Mouse (Mus musculus): ENCODE measurements around the gene Eps15l1.
A peak's percentile ranks its signal among the peaks of the same experiment; 100 is the strongest.

The Eps15l1 gene

DNA sequence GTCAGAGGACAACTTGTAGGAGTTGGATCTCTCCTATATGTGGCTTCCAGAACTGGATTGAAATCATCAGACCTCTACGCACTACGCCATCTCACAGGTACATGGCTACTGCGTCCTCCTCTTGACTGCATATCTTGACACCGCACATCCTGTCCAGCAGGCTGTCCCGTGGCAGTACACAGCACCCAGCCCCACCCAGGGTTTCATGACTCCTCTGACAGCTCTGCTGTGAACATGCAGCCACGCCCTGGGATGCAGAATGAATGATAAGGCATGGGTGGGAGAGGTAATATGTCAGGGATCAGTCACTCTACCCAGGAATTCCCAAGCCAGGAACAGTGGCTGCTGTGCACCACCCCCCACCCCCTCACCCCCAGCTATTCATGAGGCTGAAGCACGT is 7.4 kb downstream of the Eps15l1 start:
- no peak for DNase-seq (ENCODE audit: extremely low spot score)

DNA sequence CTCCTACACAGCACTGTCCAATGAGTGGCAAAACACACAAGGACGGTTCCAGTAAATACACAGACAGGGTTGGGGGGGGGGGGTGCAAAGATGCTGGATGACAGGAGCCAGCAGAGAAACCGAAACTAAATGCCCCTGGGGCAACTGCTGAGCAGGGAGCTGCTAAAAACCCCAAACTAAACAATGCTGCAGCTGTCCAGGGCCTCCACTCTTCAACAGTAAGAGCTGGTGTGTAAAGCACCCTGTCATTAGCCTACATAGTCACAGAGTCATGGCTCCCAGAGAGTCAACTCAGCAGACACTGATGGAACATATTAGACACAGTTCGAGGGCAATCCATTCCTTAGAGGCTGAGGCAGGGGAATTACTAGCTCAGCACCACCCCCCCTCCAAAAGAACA is 11.8 kb downstream of the Eps15l1 start:
- no peak for DNase-seq (ENCODE audit: extremely low spot score)

DNA sequence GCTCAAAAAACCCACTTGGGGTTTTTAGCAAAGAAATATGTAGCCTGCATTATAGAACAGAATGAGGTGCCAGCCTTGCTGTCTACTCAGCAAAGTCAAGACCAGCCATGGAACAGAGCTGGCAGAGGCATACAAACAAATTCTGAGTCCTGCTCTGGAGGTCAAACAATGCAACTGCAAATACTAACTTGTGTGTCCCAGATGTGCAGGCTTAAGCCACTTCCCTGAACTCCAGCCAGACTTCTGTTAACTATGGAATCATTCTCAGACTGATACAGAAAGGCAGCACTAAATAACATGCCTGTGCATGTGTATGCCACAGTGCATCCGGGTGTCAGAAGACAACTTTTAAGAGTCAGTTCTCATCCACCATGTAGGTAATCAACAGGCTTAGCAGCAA is 13.4 kb downstream of the Eps15l1 start:
- DNase-seq (ENCODE audit: extremely low spot score): no peak

DNA sequence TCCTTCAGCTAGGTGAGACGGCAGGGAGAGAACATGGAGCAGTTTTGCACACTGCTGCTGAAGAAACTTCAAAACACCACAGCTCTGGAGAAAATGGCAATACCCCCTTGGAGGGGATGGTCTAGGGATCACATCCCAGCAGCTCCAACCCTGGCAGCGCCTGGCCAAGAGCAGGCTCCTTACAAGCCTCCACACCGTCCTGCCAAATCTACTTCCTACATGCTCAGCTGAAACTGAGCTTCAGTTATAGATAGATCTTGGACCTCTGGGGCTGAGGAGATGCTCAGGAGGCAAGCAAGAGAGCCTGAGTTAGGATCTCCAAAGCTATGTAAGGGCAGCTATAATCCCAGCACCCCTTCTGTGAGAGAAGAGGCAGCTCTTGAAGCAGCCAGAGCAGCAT is 18.3 kb downstream of the Eps15l1 start:
- no peak for DNase-seq (ENCODE audit: extremely low spot score)

DNA sequence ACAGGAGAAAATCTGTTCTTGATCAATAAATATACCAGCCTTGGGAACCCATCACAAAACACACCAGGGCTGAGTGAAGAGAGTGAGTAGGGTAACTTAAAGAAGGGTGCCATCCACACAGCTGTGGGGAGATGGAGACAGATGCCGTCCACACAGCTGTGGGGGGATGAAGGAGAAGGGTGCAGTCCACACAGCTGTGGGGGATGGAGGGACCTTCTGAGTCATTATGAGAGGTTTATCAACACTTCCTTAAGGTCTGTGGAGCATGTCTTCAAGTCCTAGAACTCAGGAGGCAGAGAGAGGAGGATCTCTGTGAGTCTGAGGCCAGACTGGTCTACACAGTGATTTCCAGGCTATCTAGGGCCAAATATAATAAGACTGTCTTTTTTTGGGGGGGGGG is 19.9 kb downstream of the Eps15l1 start:
- no peak for DNase-seq (ENCODE audit: extremely low spot score)

DNA sequence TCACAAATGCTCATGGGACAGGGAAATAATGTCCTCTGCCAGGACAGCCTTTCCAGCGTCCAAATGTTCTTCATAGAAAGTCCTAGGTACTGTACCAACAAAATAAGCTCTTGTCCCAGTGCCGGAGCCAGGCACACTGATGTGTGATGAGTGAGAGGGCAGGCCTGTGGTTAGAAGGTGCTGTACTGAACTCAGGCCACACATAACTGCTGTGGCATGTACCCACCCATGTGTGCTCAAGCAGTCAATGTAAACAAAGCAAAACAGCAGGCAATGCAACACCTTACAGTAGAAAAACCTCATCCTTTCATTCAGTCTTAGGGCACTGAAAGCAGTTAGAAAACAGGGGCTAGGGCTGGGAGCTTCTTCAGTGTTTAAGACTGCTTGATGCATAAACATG is 35.5 kb downstream of the Eps15l1 start:
- no peak for DNase-seq (ENCODE audit: extremely low spot score)

DNA sequence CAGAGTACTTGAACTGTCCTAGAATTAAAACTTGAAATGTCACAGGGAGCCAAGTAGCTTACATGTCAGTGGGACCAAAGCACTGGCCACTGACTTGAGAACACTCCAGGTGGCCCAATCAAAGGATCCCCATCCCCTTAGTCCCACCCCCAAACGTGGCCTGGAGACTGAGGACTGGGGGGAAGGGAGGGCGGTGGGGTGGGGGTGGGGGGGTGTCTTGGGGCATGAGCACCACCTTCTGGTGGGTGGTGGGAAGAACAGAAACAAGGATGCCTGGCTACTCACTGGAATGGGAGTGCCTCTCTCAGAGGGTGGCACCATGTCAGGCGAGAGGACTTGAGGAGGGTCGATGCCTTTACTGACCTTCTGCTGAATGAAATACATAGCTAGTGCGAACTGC is 38.9 kb downstream of the Eps15l1 start:
- no peak for DNase-seq (ENCODE audit: extremely low spot score)

DNA sequence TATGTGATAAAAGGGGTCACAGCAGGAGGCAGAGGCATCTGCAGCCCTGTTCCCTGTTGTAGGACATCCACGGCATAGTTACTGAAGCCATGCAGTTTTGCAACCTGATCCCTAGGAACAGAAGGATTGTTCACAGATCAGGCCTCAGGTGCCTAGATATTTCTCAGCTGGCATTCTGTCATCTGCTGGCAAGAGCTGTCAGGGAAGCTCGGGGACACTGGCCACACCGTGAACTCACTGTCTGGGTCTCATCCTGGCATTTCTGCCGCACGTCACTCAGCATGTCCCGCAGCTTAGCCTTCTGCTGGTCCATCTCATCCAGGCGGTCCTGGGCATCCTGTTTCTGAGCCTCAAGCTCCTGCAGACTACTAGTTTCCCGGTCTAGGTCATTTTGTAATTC is 40.6 kb downstream of the Eps15l1 start:
- no peak for DNase-seq (ENCODE audit: extremely low spot score)

DNA sequence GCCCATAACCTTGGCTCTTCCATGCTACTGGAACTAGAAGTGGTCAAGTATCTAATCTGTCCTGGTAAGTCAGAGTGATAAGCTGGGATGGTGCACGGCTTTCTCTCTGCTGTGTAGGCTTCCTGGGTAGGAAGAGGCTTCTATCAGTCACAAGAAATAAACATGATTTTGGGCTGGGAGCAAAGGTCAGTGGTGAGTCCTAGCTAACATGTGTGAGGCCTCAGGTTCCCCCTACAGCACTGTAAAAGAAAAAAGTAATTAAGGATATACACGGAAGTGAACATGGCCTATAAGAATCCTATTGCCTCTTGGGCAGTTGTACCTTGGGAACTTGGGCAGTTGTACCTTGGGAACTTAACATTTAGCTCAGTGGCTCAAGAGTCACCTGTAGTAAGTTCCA is 44.4 kb downstream of the Eps15l1 start:
- no peak for DNase-seq (ENCODE audit: extremely low spot score)

DNA sequence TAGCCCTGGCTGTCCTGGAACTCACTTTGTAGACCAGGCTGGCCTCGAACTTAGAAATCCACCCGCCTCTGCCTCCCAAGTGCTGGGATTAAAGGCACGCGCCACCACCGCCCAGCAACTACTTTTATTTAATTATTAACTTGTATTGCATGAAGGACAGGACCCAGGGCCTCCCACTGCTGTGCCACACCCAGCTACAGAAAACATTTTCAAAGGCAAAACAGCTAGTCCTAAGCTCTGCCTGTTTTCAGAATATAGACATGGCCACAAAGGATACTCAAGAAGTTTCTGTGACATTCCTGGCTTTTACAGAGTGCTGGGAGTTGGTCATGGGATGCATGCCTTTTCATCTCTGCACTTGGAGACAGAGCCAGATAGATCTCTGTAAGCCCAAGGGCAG is 45.0 kb downstream of the Eps15l1 start:
- no peak for DNase-seq (ENCODE audit: extremely low spot score)

DNA sequence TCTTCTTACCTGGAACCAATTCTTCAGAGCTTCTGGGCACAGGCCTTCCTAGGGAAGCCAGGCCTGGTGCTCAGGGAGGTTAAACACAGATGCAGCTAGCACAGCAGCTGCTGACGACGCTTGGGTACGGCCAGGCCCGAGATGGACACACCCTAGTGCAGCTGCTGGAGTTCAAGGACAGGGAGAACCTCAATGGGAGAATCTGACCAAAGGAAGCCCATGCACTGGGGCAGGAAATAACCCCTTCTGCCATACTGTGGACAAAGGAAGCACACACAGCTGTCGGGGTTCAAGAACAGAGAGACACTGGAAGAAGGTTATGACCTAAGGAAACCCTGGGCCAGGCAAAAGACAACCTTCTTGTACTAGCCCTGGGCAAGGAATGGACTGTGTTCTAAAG is 46.1 kb downstream of the Eps15l1 start:
- peak; percentile 8 for DNase-seq (ENCODE audit: extremely low spot score)

DNA sequence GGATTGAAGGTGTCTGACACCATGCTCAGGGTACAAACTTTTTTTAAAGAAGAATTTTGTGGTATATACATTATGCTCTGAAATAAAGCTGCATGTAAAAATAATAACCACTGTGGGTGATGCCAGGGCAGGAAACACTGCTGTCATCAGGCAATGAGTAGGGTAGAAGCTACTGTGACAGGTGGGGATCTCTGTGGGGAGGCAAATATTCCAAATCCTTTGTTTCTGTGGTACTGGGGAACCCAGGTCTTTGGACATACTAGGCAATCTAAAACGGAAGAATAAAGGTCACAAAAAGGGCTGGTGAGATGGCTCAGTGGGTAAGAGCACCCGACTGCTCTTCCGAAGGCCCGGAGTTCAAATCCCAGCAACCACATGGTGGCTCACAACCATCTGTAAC is 48.9 kb downstream of the Eps15l1 start:
- no peak for DNase-seq (ENCODE audit: extremely low spot score)

DNA sequence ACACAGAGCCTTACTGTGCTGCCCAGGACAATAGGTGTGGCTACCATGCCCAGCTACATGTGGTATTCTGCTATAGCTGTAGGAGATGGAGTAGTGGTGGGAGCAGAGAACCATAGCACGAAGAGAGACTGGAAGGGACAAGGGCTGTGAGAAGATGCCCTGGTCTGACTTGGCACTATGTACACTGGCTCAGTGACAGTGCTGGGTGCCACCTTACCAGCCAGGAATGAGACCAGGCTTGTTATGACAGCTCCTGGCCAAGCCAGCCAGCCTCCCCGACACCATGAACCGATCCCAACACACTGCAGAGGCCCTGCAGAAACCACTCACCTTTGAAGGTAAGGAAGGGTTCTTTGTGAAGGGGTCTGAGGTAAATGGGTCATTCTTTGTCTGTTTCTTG is 49.9 kb downstream of the Eps15l1 start:
- no peak for DNase-seq (ENCODE audit: extremely low spot score)

DNA sequence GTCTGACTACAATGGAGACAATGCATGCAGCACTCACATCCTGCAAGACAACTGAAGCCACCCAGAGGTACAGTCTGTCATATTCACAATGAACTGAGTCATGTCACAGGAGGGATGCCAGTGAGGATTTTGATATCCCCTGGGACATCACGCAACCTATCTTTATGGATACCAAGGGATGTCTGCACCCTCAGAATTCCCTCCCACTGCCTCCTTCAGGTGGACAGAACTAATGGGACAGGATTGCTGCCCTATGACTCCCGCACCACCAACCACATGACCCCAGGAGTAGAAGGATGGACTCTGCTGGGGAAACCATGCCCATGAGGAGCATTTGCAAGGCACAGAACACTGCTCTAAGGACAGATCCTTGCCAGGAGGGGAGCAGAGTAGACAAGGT is 54.8 kb downstream of the Eps15l1 start:
- DNase-seq (ENCODE audit: extremely low spot score): no peak

DNA sequence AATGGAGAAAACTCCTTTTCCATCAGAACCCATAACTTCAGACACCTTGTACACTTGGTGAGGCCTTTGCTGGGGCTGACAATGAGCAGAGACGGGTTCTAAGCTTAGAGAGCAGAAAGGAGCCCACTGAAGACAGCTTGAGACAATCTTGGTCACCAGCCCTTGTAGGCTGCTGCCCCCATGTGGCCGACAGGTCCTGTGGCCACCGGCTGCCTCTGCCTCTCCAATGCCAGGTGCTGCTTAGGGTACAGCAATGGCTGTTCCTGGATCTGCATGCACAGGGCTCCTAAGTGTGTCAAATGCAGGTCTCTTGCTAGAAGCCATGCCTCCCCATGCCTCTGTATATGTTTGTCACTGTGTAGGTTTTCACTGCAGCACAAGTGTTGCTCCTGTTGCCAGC is 55.4 kb downstream of the Eps15l1 start:
- DNase-seq (ENCODE audit: extremely low spot score): peak; percentile 35

DNA sequence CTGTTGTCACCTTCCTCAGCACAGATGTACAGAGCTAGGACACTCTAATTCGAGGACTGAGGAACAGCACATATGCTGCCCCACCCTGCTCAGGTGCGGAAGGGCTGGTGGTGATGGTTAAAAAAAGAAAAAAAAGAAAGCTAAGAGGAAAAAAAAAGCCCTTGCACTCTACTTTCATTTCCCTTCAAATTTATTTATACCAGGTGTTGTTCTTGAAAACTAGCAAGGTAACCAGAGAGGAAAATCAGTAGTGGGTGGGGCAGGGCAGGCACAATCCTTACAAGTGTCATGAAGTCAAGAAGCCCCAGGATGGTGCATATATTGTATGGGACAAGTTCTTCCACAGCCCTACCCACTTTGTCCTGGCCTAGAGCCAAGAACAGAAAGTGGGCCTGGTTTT is 56.2 kb downstream of the Eps15l1 start:
- no peak for DNase-seq (ENCODE audit: extremely low spot score)

DNA sequence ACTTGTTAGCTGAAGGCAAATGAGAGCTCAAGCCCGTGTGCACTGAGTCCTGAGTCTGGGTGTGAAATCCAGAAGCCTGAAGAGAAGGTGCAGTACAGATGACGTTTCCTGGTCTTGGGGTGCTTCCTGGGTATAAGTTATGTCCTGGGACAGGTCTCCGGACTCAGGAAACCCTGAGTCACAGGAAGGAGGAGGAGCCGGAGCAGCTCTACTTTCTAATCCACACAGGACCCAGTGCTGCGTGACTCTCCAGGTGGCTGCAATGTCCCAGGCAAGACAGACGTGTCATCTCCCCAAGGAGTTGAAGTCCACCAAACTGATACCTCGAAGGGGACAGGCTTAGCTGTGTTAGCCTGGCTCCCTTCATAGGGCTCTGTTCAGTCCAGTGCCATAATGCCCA is 57.8 kb downstream of the Eps15l1 start:
- DNase-seq (ENCODE audit: extremely low spot score): no peak

DNA sequence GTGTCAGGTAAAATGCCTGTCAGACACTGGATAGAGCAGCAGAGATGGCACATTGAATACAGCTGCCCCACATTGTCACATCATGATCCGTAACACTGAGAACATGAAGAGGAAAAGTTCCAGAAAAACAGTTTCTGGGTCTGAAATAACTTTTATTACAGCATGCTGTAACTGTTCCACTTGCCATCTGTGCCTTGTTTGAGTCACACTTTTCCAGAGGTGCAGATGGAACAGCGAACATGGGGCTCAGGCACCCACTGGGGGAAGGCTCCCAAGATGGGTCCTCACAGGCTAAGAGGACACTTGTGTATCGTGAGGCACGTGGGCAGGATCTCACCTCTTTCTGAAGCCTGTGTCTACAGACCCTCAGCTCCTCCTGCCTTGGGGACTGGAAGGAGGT is 58.5 kb downstream of the Eps15l1 start:
- DNase-seq (ENCODE audit: extremely low spot score): no peak

DNA sequence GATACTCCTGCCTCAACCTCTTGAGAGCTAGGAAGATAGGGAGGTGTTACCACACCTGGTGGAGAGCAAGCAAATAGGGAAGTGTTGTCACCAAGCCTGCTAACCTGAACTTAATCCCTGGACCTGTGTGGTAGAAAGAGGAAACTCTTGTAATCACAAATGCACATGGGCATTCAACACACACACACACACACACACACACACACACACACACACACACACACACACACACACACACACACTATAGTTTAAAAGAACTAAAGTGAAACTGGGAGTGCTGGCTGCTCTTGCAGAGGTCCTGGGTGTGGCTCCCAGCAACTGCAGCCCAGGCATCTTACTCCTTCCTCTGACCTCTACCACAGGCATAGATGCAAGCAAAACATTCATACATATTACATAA is 61.1 kb downstream of the Eps15l1 start:
- DNase-seq (ENCODE audit: extremely low spot score): no peak

DNA sequence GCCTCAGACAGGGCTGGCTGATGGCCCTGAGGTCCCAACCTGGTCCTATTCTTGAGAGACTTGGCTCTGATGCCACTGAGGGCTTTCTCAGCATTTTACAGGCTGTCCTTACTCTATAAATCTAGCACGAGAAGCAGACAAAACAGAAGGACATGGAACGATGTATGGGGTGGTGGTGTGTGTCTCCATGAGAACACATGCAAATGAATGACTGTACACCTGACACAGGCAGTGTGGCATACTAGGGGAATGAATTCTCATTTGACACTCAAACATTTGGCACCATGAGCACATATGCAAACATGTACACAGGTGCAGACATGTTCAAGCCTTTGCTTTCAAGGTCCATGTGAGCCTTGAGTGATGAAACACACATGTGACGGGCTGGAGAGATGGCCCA is 64.7 kb downstream of the Eps15l1 start:
- DNase-seq (ENCODE audit: extremely low spot score): no peak

DNA sequence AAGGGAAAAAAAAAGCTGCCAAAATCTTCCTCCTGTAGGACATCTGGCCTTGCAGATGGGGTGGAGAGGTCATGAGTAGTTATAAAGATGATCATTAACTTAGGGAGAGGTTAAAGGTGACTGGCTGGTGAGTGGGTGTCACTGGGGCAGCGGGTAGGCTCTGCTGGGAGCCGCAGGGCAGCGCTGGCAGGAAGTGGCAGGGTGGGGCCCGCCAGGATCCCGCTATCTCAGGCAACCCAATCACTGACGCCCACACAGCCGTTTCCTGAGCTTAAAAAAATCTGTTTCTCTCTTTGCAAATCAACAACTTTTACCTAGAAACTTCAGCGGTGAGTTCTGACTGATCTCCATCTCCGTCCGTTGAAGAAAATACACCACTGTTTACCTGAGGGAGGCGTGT is 67.0 kb downstream of the Eps15l1 start:
- DNase-seq (ENCODE audit: extremely low spot score): no peak

DNA sequence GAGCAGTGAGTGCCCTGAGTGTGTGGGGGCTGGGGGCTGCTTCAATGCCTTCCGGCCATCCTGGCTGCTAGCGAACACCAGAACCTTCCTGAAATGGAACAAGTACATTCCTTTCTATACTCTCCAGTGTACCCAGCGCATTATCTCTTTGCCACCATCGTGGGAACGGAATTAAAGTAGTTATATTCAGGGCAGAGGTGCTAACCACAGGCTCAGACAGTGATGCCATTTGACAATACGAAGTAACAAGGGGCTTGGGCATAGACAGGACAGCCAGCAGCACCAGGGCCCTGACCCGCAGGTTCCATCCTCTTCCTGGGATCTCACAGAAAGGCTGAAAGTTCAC is 67.6 kb downstream of the Eps15l1 start:
- DNase-seq (ENCODE audit: extremely low spot score): no peak

DNA sequence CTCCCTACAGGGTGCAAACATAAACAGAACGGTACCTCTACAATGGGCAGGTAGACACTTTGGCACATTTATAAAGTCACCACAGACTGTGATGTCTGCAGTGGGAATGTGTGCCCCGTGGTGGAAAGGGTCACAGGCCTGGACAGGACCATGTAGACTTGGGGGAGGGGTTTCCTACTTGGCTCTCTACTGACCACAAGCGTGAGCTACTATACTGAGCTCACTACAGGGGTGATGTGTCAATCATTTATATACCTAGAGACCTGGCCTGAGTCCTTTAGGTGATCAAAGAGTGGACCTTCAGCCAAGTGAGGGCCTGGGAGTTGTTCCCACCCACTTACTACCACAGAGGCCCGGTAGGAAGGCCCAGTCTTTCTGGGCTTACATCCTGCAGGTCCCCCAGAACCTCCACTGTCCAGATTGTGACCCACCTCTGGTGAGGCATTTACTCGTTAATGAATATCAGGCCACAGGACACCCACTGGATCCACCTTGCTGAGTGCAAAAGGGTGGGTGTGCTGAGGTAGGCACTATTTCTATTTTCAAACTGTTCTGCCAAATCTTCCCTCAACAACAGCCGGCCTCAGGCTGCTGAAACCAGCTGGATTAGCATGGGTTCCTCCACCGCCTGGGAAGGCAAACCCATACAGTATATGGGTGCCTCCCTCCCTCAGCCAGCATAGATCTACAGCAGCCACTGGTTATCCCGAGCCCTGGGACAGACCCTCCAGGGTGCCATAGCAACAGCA is 68.1 kb downstream of the Eps15l1 start:
- no peak for DNase-seq (ENCODE audit: extremely low spot score)

DNA sequence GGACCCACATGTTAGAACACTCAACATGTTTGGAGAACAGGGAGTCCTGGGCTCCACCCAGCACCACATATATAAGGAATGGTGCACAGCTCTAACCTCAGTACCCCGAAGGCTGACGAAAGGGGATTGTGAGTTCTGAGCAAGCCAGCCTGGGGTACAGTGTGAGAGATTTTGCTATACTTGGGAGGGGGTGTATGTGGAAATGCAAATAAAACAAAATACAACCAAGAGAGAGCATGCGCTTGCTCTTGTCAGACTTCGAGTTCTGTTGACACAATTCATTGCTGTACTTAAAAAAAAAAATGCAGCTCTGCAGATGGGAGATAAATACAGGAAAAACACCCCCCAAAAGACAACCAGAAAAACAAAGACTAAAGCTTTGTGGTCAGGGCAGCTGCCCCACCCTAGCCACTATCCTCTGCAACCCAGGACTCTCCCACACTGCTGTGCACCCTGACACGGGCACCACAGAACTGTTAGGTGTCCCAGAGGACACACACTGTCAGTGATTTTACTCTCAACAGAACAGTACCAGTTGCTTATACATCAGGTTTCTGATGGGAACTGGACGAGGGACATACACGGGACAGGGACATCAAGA is 69.8 kb downstream of the Eps15l1 start:
- DNase-seq (ENCODE audit: extremely low spot score): no peak

All from embryo, embryonic 9.5 days (tissue).